Mouse (Mus musculus): ENCODE data around the gene Pou2f3.

- TF ChIP-seq CTCF (IDR thresholded peaks at IDR 0.05; ENCODE audit: low read depth) = no peak
- TF ChIP-seq EP300 (IDR thresholded peaks at IDR 0.05; ENCODE audit: low read depth) = no peak
These were observed 106.4 kb downstream of the Pou2f3 start for GRCm38 (mm10) chr9:43103675-43104299.

Data from liver, embryonic 14.5 days (tissue).